Mouse (Mus musculus) stomach, postnatal 0 days (tissue): Measurements from ENCODE around the gene Ptprh. TPM values are rescaled to one million over a fixed set of nuclear protein-coding genes. Genes with fewer than 3 reads are reported as not detected.
A peak's percentile ranks its signal among the peaks of the same experiment; 100 is the strongest.

Experiments used
- ATAC-seq: fragments of 200-750 bp; cut with Nextera tagmentation; 2 replicates; pipeline ENCODE4 v1.8.0; 2017; ENCODE audit not compliant: low FRiP score, low TSS enrichment
- DNase-seq: peaks from one replicate; pipeline ENCODE4 v3.0.0-alpha.2; 2016; ENCODE audit warnings: low spot score
- H3K27ac ChIP-seq: fragments of 300-500 bp; sonication (generic); replicated peaks from 2 replicates; pipeline ENCODE4 v1.5.1; 2014; ENCODE audit warnings: mild to moderate bottlenecking, control low read depth
- H3K27me3 ChIP-seq: fragments of 300-500 bp; sonication (generic); 2 replicates; pipeline ENCODE4 v1.6.1; 2014; ENCODE audit warnings: low read length; ENCODE audit not compliant: control insufficient read depth, insufficient read depth
- H3K36me3 ChIP-seq: fragments of 300-500 bp; sonication (generic); 2 replicates; pipeline ENCODE4 v1.6.1; 2014; ENCODE audit warnings: low read length, mixed read lengths; ENCODE audit not compliant: control insufficient read depth, insufficient read depth
- H3K4me1 ChIP-seq: fragments of 300-500 bp; sonication (generic); replicated peaks from 2 replicates; pipeline ENCODE4 v1.6.1; 2014; ENCODE audit warnings: antibody characterized with exemption; ENCODE audit not compliant: control insufficient read depth, insufficient read depth
- H3K4me2 ChIP-seq: fragments of 300-500 bp; sonication (generic); replicated peaks from 2 replicates; pipeline ENCODE4 v1.6.1; 2014; ENCODE audit warnings: low read depth, mild to moderate bottlenecking, control low read depth, moderate library complexity
- H3K4me3 ChIP-seq: fragments of 300-500 bp; sonication (generic); 2 replicates; pipeline ENCODE4 v1.5.1; 2014; ENCODE audit warnings: low read depth, low read length, control low read depth
- H3K9ac ChIP-seq: fragments of 300-500 bp; sonication (generic); 2 replicates; pipeline ENCODE4 v1.6.1; 2014; ENCODE audit warnings: mild to moderate bottlenecking, low read length, control low read depth, mixed read lengths
- H3K9me3 ChIP-seq: fragments of 300-500 bp; sonication (generic); 2 replicates; pipeline ENCODE4 v1.6.1; 2016; ENCODE audit warnings: low read length; ENCODE audit not compliant: control insufficient read depth
- CTCF ChIP-seq: IDR thresholded peaks from 2 replicates; pipeline ENCODE4 v1.5.1; 2016; ENCODE audit warnings: antibody characterized with exemption, low read depth, mild to moderate bottlenecking, moderate library complexity
- EP300 ChIP-seq: optimal IDR thresholded peaks from 2 replicates; pipeline ENCODE3; 2016; ENCODE audit warnings: antibody characterized with exemption
- WGBS: fragments of 180-500 bp; shearing (Covaris S2); extraction: QIAGEN DNeasy Blood & Tissue Kit; methylation state at CpG from one replicate; pipeline ENCODE4 v1.1.7; 2014; 5-methylcytosine and 5-hydroxymethylcytosine counted together
- polyA plus RNA-seq: library from polyadenylated mRNA; unstranded; fragments of >200 nt; fragmentation: Nextera tagmentation; extraction: Ambion mirVana; gene quantifications from 2 replicates; pipeline ENCODE4 v1.2.1, GENCODE M21; 2015

The Ptprh gene
- polyA plus RNA-seq, 1 experiment from 2014 or later = 1.9 TPM

DNA sequence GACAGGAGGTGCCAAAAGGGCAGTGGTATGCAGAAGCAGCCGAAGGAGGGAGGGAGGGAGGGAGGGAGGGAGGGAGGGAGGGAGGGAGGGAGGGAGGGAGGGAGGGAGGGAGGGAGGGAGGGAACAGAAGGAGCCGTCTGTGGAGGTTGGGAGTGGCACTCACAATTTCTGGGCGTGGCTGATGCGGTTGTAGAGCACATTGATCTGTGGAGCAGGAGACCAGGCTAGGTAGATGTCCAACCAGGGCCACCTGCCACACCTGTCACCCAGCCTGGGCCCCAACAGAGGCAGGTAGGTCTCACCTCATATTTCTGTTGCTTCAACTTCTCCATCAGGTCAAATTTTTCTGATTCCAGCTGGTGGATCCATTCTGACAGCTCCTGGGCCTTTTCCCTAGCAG, 96.6 kb downstream of the Ptprh start:
- 51% methylated on average over 3 of the region's 4 CpGs for WGBS
- H3K9ac ChIP-seq = no peak overlapping the region
- H3K4me3 ChIP-seq = no peak overlapping the region
- no peak for TF ChIP-seq CTCF
- TF ChIP-seq EP300 = no peak
- H3K4me2 ChIP-seq = no peak overlapping the region
- no peaks in the 10 kb centered on the region for H3K9me3 ChIP-seq
- no peaks in the 10 kb centered on the region for H3K27me3 ChIP-seq
- DNase-seq = no peak
- no peaks in the 10 kb centered on the region for H3K4me1 ChIP-seq
- no peaks in the 10 kb centered on the region for H3K36me3 ChIP-seq
- no peak for ATAC-seq
- no peak overlapping the region for H3K27ac ChIP-seq

DNA sequence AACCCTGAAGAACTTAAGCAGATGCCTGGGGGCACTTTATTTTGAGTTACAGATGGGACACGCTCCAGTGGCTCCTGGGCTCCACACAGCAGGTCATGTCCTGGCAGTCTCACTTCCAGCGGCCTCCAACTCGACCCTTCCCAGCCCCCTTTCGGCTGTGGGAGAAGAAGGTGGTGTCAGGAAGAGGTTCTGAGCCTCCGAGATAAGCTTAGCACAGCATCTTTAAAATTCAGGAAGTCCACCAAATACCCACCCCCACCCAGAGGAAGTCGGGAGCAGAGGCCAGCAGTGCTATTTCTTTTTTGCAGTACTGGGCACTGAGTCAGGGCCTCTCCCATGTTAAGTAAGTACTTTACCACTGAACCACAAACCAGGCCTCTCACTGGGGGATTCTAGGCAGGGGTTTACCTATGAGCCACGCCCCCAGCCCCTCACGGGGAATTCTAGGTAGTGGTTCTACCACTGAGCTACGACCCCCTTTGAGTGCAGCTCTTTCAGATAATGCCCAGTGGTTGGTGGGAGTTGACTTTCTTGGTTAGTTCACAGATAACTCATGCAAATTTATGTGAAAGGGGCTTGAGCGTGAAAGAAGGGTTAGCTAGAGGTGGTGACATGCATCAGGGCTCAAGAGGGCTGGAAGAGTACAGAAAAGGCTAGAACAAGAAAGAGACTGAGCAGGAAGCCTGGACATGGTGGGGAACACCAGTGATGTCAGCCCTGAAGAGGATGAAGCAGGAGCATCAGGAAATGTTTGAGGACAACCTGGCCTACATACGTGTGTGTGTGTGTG, 99.0 kb downstream of the Ptprh start:
- WGBS = 55% methylated on average over 11 of the region's 11 CpGs
- Histone ChIP-seq H3K27ac (no peak overlapping the region), H3K4me3 (no peak overlapping the region), H3K9ac (no peak overlapping the region), H3K27me3 (no peaks in the 10 kb centered on the region), H3K9me3 (no peaks in the 10 kb centered on the region), H3K36me3 (no peaks in the 10 kb centered on the region), H3K4me1 (peaks cover under 1% of the 10 kb centered on the region; the same call in 1 of the 2 replicates), H3K4me2 (no peak overlapping the region)
- TF ChIP-seq CTCF (no peak), EP300 (no peak)
- no peak for ATAC-seq
- DNase-seq = no peak

GRCm38 (mm10) chr7:4503858-4504257, 100.0 kb downstream of the Ptprh start:
- no peaks in the 10 kb centered on the region for H3K36me3 ChIP-seq
- peaks cover 8% of the 10 kb centered on the region for H3K4me1 ChIP-seq
- ATAC-seq (no peak), DNase-seq (no peak)
- no peak overlapping the region for H3K27ac ChIP-seq
- no peaks in the 10 kb centered on the region for H3K9me3 ChIP-seq
- TF ChIP-seq CTCF = no peak
- no peak for TF ChIP-seq EP300
- H3K4me3 ChIP-seq = no peak overlapping the region
- H3K27me3 ChIP-seq = no peaks in the 10 kb centered on the region
- H3K9ac ChIP-seq = no peak overlapping the region
- 83% methylated on average over 5 of the region's 5 CpGs for WGBS
- no peak overlapping the region for H3K4me2 ChIP-seq

DNA sequence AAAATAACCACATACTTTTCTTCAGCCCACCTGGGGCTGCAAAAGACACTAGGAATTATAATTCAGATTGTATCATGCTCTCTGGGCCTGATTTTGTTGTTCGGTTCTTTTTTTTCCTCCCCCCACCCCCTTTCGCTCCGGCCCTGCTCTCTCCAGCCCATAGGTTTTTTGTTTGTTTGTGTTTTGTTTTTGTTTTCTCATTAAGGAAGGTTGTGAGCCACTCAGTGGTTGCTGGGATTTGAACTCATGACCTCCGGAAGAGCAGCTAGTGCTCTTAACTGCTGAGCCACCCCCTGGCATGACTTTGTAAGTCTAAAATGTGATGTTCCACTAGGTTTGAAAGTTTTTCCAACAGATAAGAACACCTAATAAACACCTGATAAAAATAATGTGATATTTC, 100.7 kb downstream of the Ptprh start:
- WGBS = 78% methylated on average over 4 of the region's 4 CpGs
- ATAC-seq (no peak), DNase-seq (no peak)
- Histone ChIP-seq H3K4me3 (no peak overlapping the region), H3K27ac (no peak overlapping the region), H3K9ac (no peak overlapping the region), H3K4me2 (no peak overlapping the region), H3K36me3 (no peaks in the 10 kb centered on the region), H3K9me3 (no peaks in the 10 kb centered on the region), H3K4me1 (peaks cover 8% of the 10 kb centered on the region), H3K27me3 (no peaks in the 10 kb centered on the region)
- TF ChIP-seq CTCF = no peak
- no peak for TF ChIP-seq EP300

DNA sequence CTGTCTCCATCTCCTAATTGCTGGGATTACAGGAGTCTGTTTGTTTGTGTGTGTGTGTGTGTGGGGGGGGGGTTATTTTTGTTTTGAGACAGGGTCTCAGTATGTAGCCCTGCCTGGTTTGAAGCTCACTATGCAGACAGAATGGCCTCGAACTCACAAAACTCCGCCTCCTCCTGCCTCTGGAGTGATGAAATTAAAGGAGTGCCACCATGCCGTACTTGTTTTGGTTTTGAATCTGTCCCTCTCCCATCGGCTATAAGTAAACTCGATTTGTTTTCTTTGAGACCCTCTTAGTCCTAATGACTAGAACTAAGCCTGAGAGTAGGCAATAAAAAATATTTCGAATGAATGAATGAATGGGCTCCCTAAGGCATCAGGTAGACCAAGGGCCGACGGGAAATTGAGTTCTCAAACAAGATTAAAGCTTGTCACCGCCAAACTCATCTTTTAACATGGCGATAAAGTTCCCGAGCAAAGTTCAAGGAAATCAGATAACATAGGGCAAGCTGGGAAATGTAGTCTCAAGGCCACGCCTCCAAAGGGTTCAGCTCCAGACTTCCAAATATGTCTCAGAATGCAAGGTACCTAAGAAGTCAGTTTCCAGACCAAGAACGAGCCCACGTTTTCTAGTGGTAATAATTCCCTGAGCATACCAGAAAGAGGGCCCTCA, 101.3 kb downstream of the Ptprh start:
- TF ChIP-seq CTCF = no peak
- no peak for TF ChIP-seq EP300
- 9% methylated on average over 14 of the region's 14 CpGs for WGBS
- ATAC-seq = no peak
- no peak overlapping the region for H3K9ac ChIP-seq
- H3K27ac ChIP-seq = 0 out of 2 replicates have a peak overlapping the region, but pooled peaks have one; percentile 96
- no peaks in the 10 kb centered on the region for H3K9me3 ChIP-seq
- H3K27me3 ChIP-seq = no peaks in the 10 kb centered on the region
- peaks cover 8% of the 10 kb centered on the region for H3K4me1 ChIP-seq
- DNase-seq = no peak
- H3K4me2 ChIP-seq = peak overlapping the region; percentile 72
- H3K4me3 ChIP-seq = peak overlapping the region; percentile 87
- no peaks in the 10 kb centered on the region for H3K36me3 ChIP-seq
